Mouse (Mus musculus) liver, postnatal 0 days (tissue): Measurements from ENCODE around the gene Zfp553.

ENCODE experiments used
- CTCF ChIP-seq: sonication (generic); IDR thresholded peaks from 2 replicates; pipeline ENCODE4 v1.5.1; 2016; ENCODE audit warnings: antibody characterized with exemption, low read depth
- EP300 ChIP-seq: IDR thresholded peaks from 2 replicates; pipeline ENCODE4 v1.6.1; 2016; ENCODE audit warnings: antibody characterized with exemption, low read depth, mild to moderate bottlenecking

DNA sequence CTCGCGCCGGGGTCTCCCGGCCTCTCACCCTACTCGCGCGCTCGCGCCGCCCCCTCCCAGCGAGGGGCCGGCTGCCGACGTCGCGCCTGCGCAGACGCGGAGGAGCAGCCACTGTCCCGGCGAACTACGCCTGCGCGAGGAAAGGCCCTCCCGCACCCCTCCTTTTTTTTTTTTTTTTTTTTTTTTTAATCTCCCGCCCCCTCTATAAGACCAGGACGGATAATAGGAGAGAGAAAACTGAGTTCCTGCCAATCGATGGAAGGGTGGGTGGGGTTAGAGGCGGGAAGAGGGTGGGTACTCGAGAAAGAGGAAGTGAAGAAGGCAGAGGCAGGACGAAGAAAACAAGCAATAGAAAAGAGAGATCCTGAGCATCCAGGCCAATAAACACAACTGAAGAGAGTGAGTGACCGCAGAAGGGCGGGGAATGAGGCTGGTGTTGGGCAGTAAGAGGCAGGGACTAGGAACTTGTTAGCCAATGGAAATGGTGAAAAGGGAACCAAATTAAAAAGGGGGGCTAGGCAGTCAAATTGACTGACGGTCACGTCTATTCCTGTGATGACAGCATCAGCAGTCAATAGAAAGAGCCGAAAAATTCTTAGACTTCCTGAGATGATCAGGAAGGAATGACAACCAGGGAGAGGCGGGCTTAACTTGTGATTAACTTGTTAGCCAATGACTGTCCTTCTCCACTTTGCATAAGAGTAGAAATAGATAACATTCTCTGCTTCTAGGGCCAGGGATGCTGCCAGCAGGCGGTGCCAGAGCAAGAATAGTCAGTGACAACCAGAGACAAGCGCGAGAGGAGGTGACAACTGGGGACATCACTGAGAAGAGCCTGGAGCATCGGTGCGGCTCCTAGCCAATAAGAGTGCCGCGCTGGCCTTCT, 24.1 kb upstream of the Zfp553 start, which contains the start of gene Mylpf:
- TF ChIP-seq CTCF (peak; percentile 94), EP300 (peak; percentile 68; the same call in 1 of the 2 replicates)
